Mouse (Mus musculus): ENCODE measurements around the gene Myl10. TPM values are rescaled to one million over a fixed set of nuclear protein-coding genes. Genes with fewer than 3 reads are reported as not detected.

Myl10 gene
- polyA plus RNA-seq, 1 experiment from 2014 or later = not detected

Other genes starting within 250 kb of the Myl10 start
- gene Cux1, start 125.7 kb upstream of the Myl10 start, polyA plus RNA-seq (2015; fragmentation: Nextera tagmentation; extraction: Ambion mirVana) = 114 and 121 TPM in 2 replicates
- 31.6 and 34.3 TPM in 2 replicates for gene Col26a1, start 190.1 kb downstream of the Myl10 start, polyA plus RNA-seq (2015; fragmentation: Nextera tagmentation; extraction: Ambion mirVana)
- 125 and 132 TPM in 2 replicates for gene Ift22, start 215.0 kb downstream of the Myl10 start, polyA plus RNA-seq (2015; fragmentation: Nextera tagmentation; extraction: Ambion mirVana)

Measured in midbrain, embryonic 15.5 days (tissue).